Mouse (Mus musculus) midbrain, embryonic 11.5 days (tissue): ENCODE results near the gene Lst1. TPM values are rescaled to one million over a fixed set of nuclear protein-coding genes. Genes with fewer than 3 reads are reported as not detected.

Source experiments
- ATAC-seq: fragments of 200-750 bp; cut with Nextera tagmentation; 2 replicates; pipeline ENCODE4 v1.8.0; 2017; ENCODE audit warnings: moderate TSS enrichment, moderate library complexity; ENCODE audit not compliant: low FRiP score
- DNase-seq: peaks from one replicate; pipeline ENCODE4 v3.0.0; 2015; ENCODE audit warnings: low spot score; ENCODE audit errors: missing footprints
- H3K27ac ChIP-seq: fragments of 300-500 bp; sonication (generic); 2 replicates; pipeline ENCODE4 v1.5.1; 2014; ENCODE audit warnings: low read depth, low read length
- H3K27me3 ChIP-seq: fragments of 300-500 bp; sonication (generic); 2 replicates; pipeline ENCODE4 v1.6.1; 2014; ENCODE audit warnings: mild to moderate bottlenecking, low read length, moderate library complexity, mixed read lengths; ENCODE audit not compliant: control insufficient read depth, insufficient read depth
- H3K36me3 ChIP-seq: fragments of 300-500 bp; sonication (generic); 2 replicates; pipeline ENCODE4 v1.6.1; 2014; ENCODE audit warnings: mild to moderate bottlenecking, low read length, moderate library complexity, mixed read lengths; ENCODE audit not compliant: control insufficient read depth, insufficient read depth
- H3K4me1 ChIP-seq: fragments of 300-500 bp; sonication (generic); 2 replicates; pipeline ENCODE4 v1.6.1; 2014; ENCODE audit warnings: low read length; ENCODE audit not compliant: control insufficient read depth, insufficient read depth
- H3K4me2 ChIP-seq: fragments of 300-500 bp; sonication (generic); 2 replicates; pipeline ENCODE4 v1.6.1; 2014; ENCODE audit warnings: mild to moderate bottlenecking, moderate library complexity
- H3K4me3 ChIP-seq: fragments of 300-500 bp; sonication (generic); 2 replicates; pipeline ENCODE4 v1.5.1; 2014; ENCODE audit warnings: low read depth, low read length
- H3K9ac ChIP-seq: fragments of 300-500 bp; sonication (generic); 2 replicates; pipeline ENCODE4 v1.6.1; 2014; ENCODE audit warnings: low read length
- H3K9me3 ChIP-seq: fragments of 300-500 bp; sonication (generic); 2 replicates; pipeline ENCODE4 v1.6.1; 2016; ENCODE audit warnings: low read length; ENCODE audit not compliant: control insufficient read depth
- WGBS: fragments of 180-500 bp; shearing (Covaris S2); extraction: QIAGEN DNeasy Blood & Tissue Kit; methylation state at CpG from one replicate; pipeline ENCODE4 v1.1.7; 2014; 5-methylcytosine and 5-hydroxymethylcytosine counted together
- polyA plus RNA-seq: library from polyadenylated mRNA; unstranded; fragments of >200 nt; fragmentation: Nextera tagmentation; extraction: Ambion mirVana; gene quantifications from 2 replicates; pipeline ENCODE4 v1.2.1, GENCODE M21; 2014

Gene Lst1
- polyA plus RNA-seq, 1 experiment from 2014 or later, result 10.2 TPM

- H3K27ac ChIP-seq, result no peak overlapping the region
- H3K9ac ChIP-seq, result no peak overlapping the region
- no peak overlapping the region for H3K4me2 ChIP-seq
- no peaks in the 10 kb centered on the region for H3K27me3 ChIP-seq
- no peak overlapping the region for H3K4me3 ChIP-seq
- no peaks in the 10 kb centered on the region for H3K4me1 ChIP-seq
- H3K9me3 ChIP-seq, result no peaks in the 10 kb centered on the region
- ATAC-seq, result no peak
- WGBS, result 86% methylated on average over 18 of the region's 18 CpGs
- no peak for DNase-seq
- H3K36me3 ChIP-seq, result peaks cover 2% of the 10 kb centered on the region
Measured at GRCm38 (mm10) chr17:35218516-35219193, 30.4 kb upstream of the Lst1 start.

GRCm38 (mm10) chr17:35213071-35213470 lies 24.8 kb upstream of the Lst1 start:
- Histone ChIP-seq H3K9ac (no peak overlapping the region), H3K4me2 (no peak overlapping the region), H3K36me3 (no peaks in the 10 kb centered on the region), H3K27ac (no peak overlapping the region), H3K27me3 (no peaks in the 10 kb centered on the region), H3K4me3 (no peak overlapping the region), H3K4me1 (no peaks in the 10 kb centered on the region), H3K9me3 (no peaks in the 10 kb centered on the region)
- ATAC-seq (no peak), DNase-seq (no peak)
- 89% methylated on average over 5 of the region's 5 CpGs for WGBS

- Histone ChIP-seq H3K4me2 (no peak overlapping the region), H3K27ac (no peak overlapping the region), H3K4me1 (no peaks in the 10 kb centered on the region), H3K36me3 (no peaks in the 10 kb centered on the region), H3K27me3 (no peaks in the 10 kb centered on the region), H3K4me3 (no peak overlapping the region), H3K9ac (no peak overlapping the region), H3K9me3 (no peaks in the 10 kb centered on the region)
- ATAC-seq, result no peak
- no peak for DNase-seq
- WGBS, result 84% methylated on average over 3 of the region's 3 CpGs
Measured at GRCm38 (mm10) chr17:35210593-35210992, 22.4 kb upstream of the Lst1 start.

GRCm38 (mm10) chr17:35209785-35210535 lies 21.7 kb upstream of the Lst1 start:
- no peak overlapping the region for H3K9ac ChIP-seq
- no peak overlapping the region for H3K27ac ChIP-seq
- no peaks in the 10 kb centered on the region for H3K36me3 ChIP-seq
- no peaks in the 10 kb centered on the region for H3K4me1 ChIP-seq
- no peaks in the 10 kb centered on the region for H3K27me3 ChIP-seq
- 71% methylated on average over 12 of the region's 12 CpGs for WGBS
- no peak overlapping the region for H3K4me3 ChIP-seq
- ATAC-seq (no peak), DNase-seq (no peak)
- no peak overlapping the region for H3K4me2 ChIP-seq
- H3K9me3 ChIP-seq, result no peaks in the 10 kb centered on the region

GRCm38 (mm10) chr17:35205380-35205769 lies 17.1 kb upstream of the Lst1 start:
- 65% methylated on average over 10 of the region's 10 CpGs for WGBS
- no peak overlapping the region for H3K9ac ChIP-seq
- ATAC-seq, result no peak
- H3K36me3 ChIP-seq, result no peaks in the 10 kb centered on the region
- H3K4me1 ChIP-seq, result no peaks in the 10 kb centered on the region
- H3K4me3 ChIP-seq, result no peak overlapping the region
- no peak overlapping the region for H3K27ac ChIP-seq
- no peaks in the 10 kb centered on the region for H3K27me3 ChIP-seq
- no peak for DNase-seq
- H3K4me2 ChIP-seq, result no peak overlapping the region
- H3K9me3 ChIP-seq, result no peaks in the 10 kb centered on the region

- Histone ChIP-seq H3K27ac (no peak within 1 kb of the TSS), H3K4me1 (no peaks in the 10 kb centered on the region), H3K4me2 (no peak within 1 kb of the TSS), H3K36me3 (no peaks in the 10 kb centered on the region), H3K9ac (no peak within 1 kb of the TSS), H3K4me3 (no peak within 1 kb of the TSS), H3K9me3 (no peaks in the 10 kb centered on the region), H3K27me3 (no peaks in the 10 kb centered on the region)
- ATAC-seq, result no peak
- 32% methylated on average over 19 of the region's 20 CpGs for WGBS
- DNase-seq, result no peak
Measured at GRCm38 (mm10) chr17:35204494-35205379, 16.5 kb upstream of the Lst1 start, which contains the start of gene Lta. Lta (minus strand) TSS chr17:35205351.

- 77% methylated on average over 4 of the region's 4 CpGs for WGBS
- H3K36me3 ChIP-seq, result no peaks in the 10 kb centered on the region
- no peak overlapping the region for H3K9ac ChIP-seq
- H3K4me3 ChIP-seq, result no peak overlapping the region
- ATAC-seq (no peak), DNase-seq (no peak)
- H3K4me1 ChIP-seq, result no peaks in the 10 kb centered on the region
- H3K4me2 ChIP-seq, result no peak overlapping the region
- no peaks in the 10 kb centered on the region for H3K9me3 ChIP-seq
- no peak overlapping the region for H3K27ac ChIP-seq
- no peaks in the 10 kb centered on the region; the same call in 1 of the 2 replicates for H3K27me3 ChIP-seq
Measured at GRCm38 (mm10) chr17:35202442-35202841, 14.2 kb upstream of the Lst1 start.

GRCm38 (mm10) chr17:35201787-35202186 lies 13.5 kb upstream of the Lst1 start, which contains the start of gene Tnf:
Tnf (minus strand) TSS chr17:35202007.
- ATAC-seq, result no peak
- Histone ChIP-seq H3K4me1 (no peaks in the 10 kb centered on the region), H3K27ac (no peak within 1 kb of the TSS), H3K4me2 (no peak within 1 kb of the TSS), H3K4me3 (no peak within 1 kb of the TSS), H3K9ac (no peak within 1 kb of the TSS), H3K36me3 (no peaks in the 10 kb centered on the region), H3K27me3 (no peaks in the 10 kb centered on the region; the same call in 1 of the 2 replicates), H3K9me3 (no peaks in the 10 kb centered on the region)
- WGBS, result 52% methylated on average over 13 of the region's 13 CpGs
- no peak for DNase-seq
